16 mouse cellular contexts compared by ENCODE assay signal in genomic region chr16:97794256-97794655, GRCm38 (mm10). TPM values are rescaled to one million over a fixed set of nuclear protein-coding genes. Genes with fewer than 3 reads are reported as not detected.
"Had no signal": no experiment of that assay in that cellular context is flagged by ENCODE, and none has a peak within 500 bp of the region (broad histone marks: within the 10 kb centered on the region; RNA-seq: fewer than 3 reads in every experiment).

No protein-coding gene starts in this region.

- H3K27ac ChIP-seq: intestine, embryonic 15.5 days; kidney, embryonic 15.5 days; left cerebral cortex, adult 2 months; limb, embryonic 10.5 days; macrophage; midbrain, embryonic 13.5 days; neural tube, embryonic 15.5 days; stomach, postnatal 0 days had no signal

- H3K9me3 ChIP-seq: intestine, embryonic 15.5 days; kidney, embryonic 15.5 days; limb, embryonic 10.5 days; midbrain, embryonic 13.5 days; neural tube, embryonic 15.5 days had no signal

- H3K27me3 ChIP-seq: intestine, embryonic 15.5 days; kidney, embryonic 15.5 days; midbrain, embryonic 13.5 days; neural tube, embryonic 15.5 days had no signal

- H3K4me1 ChIP-seq: intestine, embryonic 15.5 days; kidney, embryonic 15.5 days; limb, embryonic 10.5 days; midbrain, embryonic 13.5 days; neural tube, embryonic 15.5 days had no signal

- DNase-seq: kidney, adult 2 months; kidney, postnatal 14 days; lung, adult 2 months; thymus, adult 2 months; thymus, postnatal 25 days had no signal

- H3K4me3 ChIP-seq: intestine, embryonic 15.5 days; kidney, embryonic 15.5 days; left cerebral cortex, adult 2 months; limb, embryonic 10.5 days; midbrain, embryonic 13.5 days; myocyte; neural tube, embryonic 15.5 days had no signal

- H3K9ac ChIP-seq: intestine, embryonic 15.5 days; kidney, embryonic 15.5 days; midbrain, embryonic 13.5 days; neural tube, embryonic 15.5 days had no signal

- ATAC-seq: intestine, embryonic 15.5 days; lung, postnatal 0 days; midbrain, embryonic 13.5 days had no signal

- H3K4me2 ChIP-seq: intestine, embryonic 15.5 days; kidney, embryonic 15.5 days; midbrain, embryonic 13.5 days; neural tube, embryonic 15.5 days had no signal

RNA-seq across cellular contexts. Expression of gene Ripk4, which starts 30.7 kb away (rescaled TPM):
- total RNA-seq: megakaryocyte-erythroid progenitor cell, adult 5-6 weeks had no signal
- polyA plus RNA-seq: macrophage, myocyte had no signal
